Mouse (Mus musculus) MEL (cell line): ENCODE data around the gene Runx3. TPM values are rescaled to one million over a fixed set of nuclear protein-coding genes. Genes with fewer than 3 reads are reported as not detected.

Source experiments
- DNase-seq: peaks from one replicate; pipeline ENCODE4 v3.0.0; 2011; ENCODE audit warnings: low read depth, low spot score
- H3K27ac ChIP-seq: 2 replicates; pipeline ENCODE4 v1.5.1; 2012; ENCODE audit warnings: low read depth, mild to moderate bottlenecking, control low read depth, low read length, moderate library complexity; ENCODE audit not compliant: control insufficient read depth
- H3K27me3 ChIP-seq, 2 experiments: fragments of 150-350 bp in 1 of 2; sonication (generic) in 1 of 2; 2 replicates each; pipeline ENCODE4 v1.6.1; 2012; ENCODE audit warnings: low read length in 2 of 2, mild to moderate bottlenecking in 2 of 2, improper control_type of control experiment in 1 of 2, moderate library complexity in 1 of 2; ENCODE audit not compliant: insufficient read depth in 2 of 2, control insufficient read depth in 1 of 2
- H3K36me3 ChIP-seq, 2 experiments: 2 replicates each; pipeline ENCODE4 v1.6.1; 2012 to 2014; ENCODE audit warnings: low read length in 2 of 2, improper control_type of control experiment in 1 of 2, inconsistent platforms in 1 of 2, mild to moderate bottlenecking in 1 of 2; ENCODE audit not compliant: insufficient read depth in 2 of 2, control insufficient read depth in 1 of 2
- H3K4me1 ChIP-seq, 2 experiments: fragments of 150-350 bp in 1 of 2; sonication (generic) in 1 of 2; 2 replicates each; pipeline ENCODE4 v1.6.1; 2012; ENCODE audit warnings: low read length in 2 of 2, improper control_type of control experiment in 1 of 2, mild to moderate bottlenecking in 1 of 2; ENCODE audit not compliant: insufficient read depth in 2 of 2, control insufficient read depth in 1 of 2
- H3K4me3 ChIP-seq, 2 experiments: fragments of 150-350 bp in 1 of 2; sonication (generic) in 1 of 2; 2 replicates each; pipeline ENCODE4 v1.5.1; 2012; ENCODE audit warnings: low read depth in 2 of 2, low read length in 2 of 2, mild to moderate bottlenecking in 2 of 2, moderate library complexity in 2 of 2, control low read depth in 1 of 2, improper control_type of control experiment in 1 of 2; ENCODE audit not compliant: control insufficient read depth in 1 of 2, insufficient read depth in 1 of 2
- H3K79me2 ChIP-seq: 2 replicates; pipeline ENCODE4 v1.6.1; 2012; ENCODE audit warnings: mild to moderate bottlenecking, low read length, moderate library complexity; ENCODE audit not compliant: control insufficient read depth, poor library complexity, insufficient read depth
- H3K9ac ChIP-seq: 2 replicates; pipeline ENCODE4 v1.6.1; 2012; ENCODE audit warnings: low read depth, mild to moderate bottlenecking, control low read depth, low read length, moderate library complexity; ENCODE audit not compliant: control insufficient read depth, poor library complexity, severe bottlenecking
- H3K9me3 ChIP-seq: fragments of 150-350 bp; sonication (generic); replicated peaks from 2 replicates; pipeline ENCODE4 v1.6.1; 2012; ENCODE audit warnings: mild to moderate bottlenecking, low read length, improper control_type of control experiment, moderate library complexity; ENCODE audit not compliant: insufficient read depth
- CHD1 ChIP-seq: IDR thresholded peaks from 2 replicates; pipeline ENCODE4 v1.6.1; 2012; ENCODE audit warnings: low read depth, mild to moderate bottlenecking, inconsistent platforms, low read length, improper control_type of control experiment
- CHD2 ChIP-seq: IDR thresholded peaks from 2 replicates; pipeline ENCODE4 v1.6.1; 2011; ENCODE audit warnings: low read length, improper control_type of control experiment
- E2F4 ChIP-seq: IDR thresholded peaks from 2 replicates; pipeline ENCODE4 v1.6.1; 2011; ENCODE audit warnings: low read depth, low read length, improper control_type of control experiment, borderline replicate concordance
- EP300 ChIP-seq, 2 experiments: IDR thresholded peaks; 2 replicates each; pipeline ENCODE4 v1.6.1; 2011; ENCODE audit warnings: improper control_type of control experiment in 2 of 2, low read length in 2 of 2, low read depth in 1 of 2, mild to moderate bottlenecking in 1 of 2
- ETS1 ChIP-seq: IDR thresholded peaks from 2 replicates; pipeline ENCODE4 v1.6.1; 2012; ENCODE audit warnings: low read depth, mild to moderate bottlenecking, inconsistent platforms, low read length, improper control_type of control experiment, moderate library complexity
- GATA1 ChIP-seq: IDR thresholded peaks from 2 replicates; pipeline ENCODE4 v1.6.1; 2011; ENCODE audit warnings: low read depth, low read length, improper control_type of control experiment
- JUND ChIP-seq: IDR thresholded peaks from 2 replicates; pipeline ENCODE4 v1.6.1; 2011; ENCODE audit warnings: low read depth, mild to moderate bottlenecking, improper control_type of control experiment, low read length
- MAFK ChIP-seq: IDR thresholded peaks from 2 replicates; pipeline ENCODE4 v1.6.1; 2011; ENCODE audit warnings: low read depth, mild to moderate bottlenecking, low read length, improper control_type of control experiment, borderline replicate concordance
- MAX ChIP-seq: IDR thresholded peaks from 2 replicates; pipeline ENCODE4 v1.6.1; 2011; ENCODE audit warnings: low read length, improper control_type of control experiment
- MAZ ChIP-seq: IDR thresholded peaks from 2 replicates; pipeline ENCODE4 v1.6.1; 2012; ENCODE audit warnings: low read depth, mild to moderate bottlenecking, inconsistent platforms, low read length, improper control_type of control experiment
- MEF2A ChIP-seq: IDR thresholded peaks from 2 replicates; pipeline ENCODE4 v1.6.1; 2014; ENCODE audit warnings: low read depth, mild to moderate bottlenecking, inconsistent platforms, low read length, improper control_type of control experiment; ENCODE audit not compliant: poor library complexity, insufficient replicate concordance, severe bottlenecking; ENCODE audit errors: extremely low read depth
- MXI1 ChIP-seq: IDR thresholded peaks from 2 replicates; pipeline ENCODE4 v1.6.1; 2011; ENCODE audit warnings: mild to moderate bottlenecking, low read depth, low read length, improper control_type of control experiment
- NELFE ChIP-seq: IDR thresholded peaks from 2 replicates; pipeline ENCODE4 v1.6.1; 2011; ENCODE audit warnings: low read depth, low read length, improper control_type of control experiment
- NRF1 ChIP-seq: IDR thresholded peaks from 2 replicates; pipeline ENCODE4 v1.6.1; 2014; ENCODE audit warnings: low read depth, mild to moderate bottlenecking, inconsistent platforms, low read length, improper control_type of control experiment, moderate library complexity; ENCODE audit not compliant: poor library complexity, insufficient read depth, severe bottlenecking
- RAD21 ChIP-seq: IDR thresholded peaks from 2 replicates; pipeline ENCODE4 v1.6.1; 2011; ENCODE audit warnings: mild to moderate bottlenecking, low read depth, low read length, improper control_type of control experiment
- TAL1 ChIP-seq: IDR thresholded peaks from 2 replicates; pipeline ENCODE4 v1.6.1; 2012; ENCODE audit warnings: mild to moderate bottlenecking, inconsistent platforms, low read length, moderate library complexity, mixed read lengths
- TBP ChIP-seq: IDR thresholded peaks from 2 replicates; pipeline ENCODE4 v1.8.0; 2011; ENCODE audit warnings: low read depth, low read length, improper control_type of control experiment
- TCF12 ChIP-seq: IDR thresholded peaks from 2 replicates; pipeline ENCODE4 v1.6.1; 2014; ENCODE audit warnings: low read depth, mild to moderate bottlenecking, inconsistent platforms, low read length, improper control_type of control experiment, moderate library complexity
- USF1 ChIP-seq: IDR thresholded peaks from 2 replicates; pipeline ENCODE4 v1.6.1; 2014; ENCODE audit warnings: low read depth, mild to moderate bottlenecking, inconsistent platforms, low read length, improper control_type of control experiment, moderate library complexity
- ZC3H11A ChIP-seq: IDR thresholded peaks from 2 replicates; pipeline ENCODE4 v1.6.1; 2012; ENCODE audit warnings: low read depth, mild to moderate bottlenecking, inconsistent platforms, low read length, improper control_type of control experiment
- ZNF384 ChIP-seq: IDR thresholded peaks from 2 replicates; pipeline ENCODE4 v1.6.1; 2012; ENCODE audit warnings: low read depth, mild to moderate bottlenecking, inconsistent platforms, low read length, improper control_type of control experiment
- polyA plus RNA-seq, 2 experiments: library from polyadenylated mRNA; stranded (reverse) in 1 of 2; unstranded in 1 of 2; fragments of >175 nt in 1 of 2; fragments of >200 nt in 1 of 2; gene quantifications; 2 replicates each; pipeline versions ENCODE4 v1.2.1 to v1.2.4; 2012; ENCODE audit warnings: low replicate concordance in 2 of 2, low read depth in 1 of 2; ENCODE audit not compliant: insufficient read length in 2 of 2, insufficient read depth in 1 of 2, missing spikeins in 1 of 2
- total RNA-seq: library from RNA; depleted of rRNA; stranded (reverse); fragments of 300-350 nt; gene quantifications from 2 replicates; pipeline ENCODE4 v1.2.3, GENCODE M21; 2012

The Runx3 gene
- total and polyA plus RNA-seq, 3 experiments: 4.3 to 29.2 TPM; not detected in 1

DNA sequence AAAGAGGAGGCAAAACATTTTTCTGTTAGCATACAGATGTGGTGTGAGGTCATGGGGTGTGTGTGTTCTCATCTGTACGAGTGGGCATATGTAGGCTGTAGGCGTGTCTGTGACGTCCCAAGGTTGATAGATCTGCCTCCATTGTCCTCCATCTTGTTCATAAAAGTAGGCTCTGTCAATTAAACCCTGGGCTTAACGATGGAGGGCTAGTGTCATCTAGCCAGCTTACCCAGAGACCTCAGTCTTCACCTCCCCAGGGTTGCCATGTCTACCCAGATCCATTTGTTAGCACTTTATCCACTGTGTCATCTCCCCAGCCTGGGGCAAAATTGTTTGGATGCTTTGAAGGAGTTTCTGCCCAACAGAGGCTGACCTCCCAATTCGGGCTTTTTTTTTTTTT lies 84.2 kb downstream of the Runx3 start:
- H3K79me2 ChIP-seq: no peaks in the 10 kb centered on the region; the same call in 1 of the 2 replicates
- H3K4me1 ChIP-seq: peaks cover 0 to 16% of the 10 kb centered on the region in 2 experiments; a peak in 2 of 4 replicates
- no peak overlapping the region for H3K4me3 ChIP-seq
- no peak for DNase-seq
- TF ChIP-seq RAD21 (no peak), ZNF384 (peak; percentile 66)
- TF ChIP-seq, all 39 proteins: peak for 1
- Histone ChIP-seq H3K36me3 (peaks cover 0 to 3% of the 10 kb centered on the region in 2 experiments; a peak in 2 of 4 replicates), H3K27ac (no peak overlapping the region), H3K9me3 (no peaks in the 10 kb centered on the region), H3K9ac (no peak overlapping the region), H3K27me3 (no peaks in the 10 kb centered on the region)

DNA sequence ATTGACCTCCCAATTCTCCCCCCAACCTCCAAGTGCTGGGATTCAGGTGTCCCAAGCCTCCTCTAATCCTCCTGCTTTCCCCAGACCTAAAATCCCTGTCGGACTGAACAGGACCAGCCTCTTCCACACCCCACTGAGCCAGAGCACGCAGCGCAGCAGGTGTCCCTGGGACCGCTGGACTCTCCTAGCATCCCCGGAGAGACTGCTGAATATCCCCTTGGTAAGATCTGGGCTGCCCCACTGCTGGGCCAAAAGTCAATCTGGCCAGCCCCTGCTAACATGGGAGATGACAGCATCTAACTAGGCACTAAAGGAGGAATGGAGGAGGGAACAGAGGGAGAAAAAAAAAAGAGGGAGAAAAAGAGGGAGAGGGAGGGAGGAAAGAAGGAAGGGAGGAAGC lies 84.8 kb downstream of the Runx3 start:
- DNase-seq: no peak
- Histone ChIP-seq H3K9ac (no peak overlapping the region), H3K9me3 (no peaks in the 10 kb centered on the region), H3K27me3 (no peaks in the 10 kb centered on the region), H3K4me1 (peaks cover 0 to 16% of the 10 kb centered on the region in 2 experiments; a peak in 2 of 4 replicates), H3K27ac (no peak overlapping the region), H3K36me3 (peaks cover 0 to 3% of the 10 kb centered on the region in 2 experiments; a peak in 2 of 4 replicates), H3K79me2 (no peaks in the 10 kb centered on the region; the same call in 1 of the 2 replicates), H3K4me3 (no peak overlapping the region)
- TF ChIP-seq EP300 (IDR thresholded peaks at IDR 0.05; ENCODE audit: low read depth in 1 of 2, low read length in 2 of 2) (no peak), USF1 (no peak), MAX (no peak), TCF12 (no peak), ETS1 (no peak), CHD1 (no peak), E2F4 (no peak), MEF2A (no peak), ZC3H11A (no peak), JUND (no peak), TAL1 (no peak), NELFE (no peak), MAFK (no peak), CHD2 (no peak), TBP (no peak), MAZ (no peak), MXI1 (no peak), GATA1 (no peak), NRF1 (no peak)
